Mouse (Mus musculus) midbrain, postnatal 0 days (tissue): ENCODE measurements at regions not wholly inside any gene's neighbourhood (a gene's known extent, or its start where the extent isn't known, plus 50 kb on each side); places are given as distances from the start of the nearest gene placed in this dataset.

Source experiments
- ATAC-seq: fragments of 200-750 bp; cut with Nextera tagmentation; 2 replicates; pipeline ENCODE4 v1.8.0; 2017; ENCODE audit warnings: moderate number of reproducible peaks, mild to moderate bottlenecking, moderate TSS enrichment, moderate library complexity; ENCODE audit not compliant: low FRiP score
- DNase-seq: peaks from one replicate; pipeline ENCODE4 v3.0.0-alpha.2; 2015; ENCODE audit warnings: low spot score
- H3K27ac ChIP-seq: fragments of 300-500 bp; sonication (generic); 2 replicates; pipeline ENCODE4 v1.5.1; 2014; ENCODE audit warnings: low read depth, mild to moderate bottlenecking, low read length, mixed read lengths
- H3K27me3 ChIP-seq: fragments of 300-500 bp; sonication (generic); 2 replicates; pipeline ENCODE4 v1.6.1; 2014; ENCODE audit warnings: low read length, control low read depth, mixed read lengths; ENCODE audit not compliant: insufficient read depth
- H3K36me3 ChIP-seq: fragments of 300-500 bp; sonication (generic); 2 replicates; pipeline ENCODE4 v1.6.1; 2014; ENCODE audit warnings: low read length, control low read depth, mixed read lengths; ENCODE audit not compliant: insufficient read depth
- H3K4me1 ChIP-seq: fragments of 300-500 bp; sonication (generic); 2 replicates; pipeline ENCODE4 v1.6.1; 2014; ENCODE audit warnings: mild to moderate bottlenecking, control low read depth, antibody characterized with exemption, low read length, mixed read lengths; ENCODE audit not compliant: insufficient read depth
- H3K4me2 ChIP-seq: fragments of 300-500 bp; sonication (generic); 2 replicates; pipeline ENCODE4 v1.6.1; 2014; ENCODE audit warnings: low read depth, mild to moderate bottlenecking, low read length, mixed read lengths; ENCODE audit not compliant: poor library complexity, severe bottlenecking
- H3K4me3 ChIP-seq: fragments of 300-500 bp; sonication (generic); 2 replicates; pipeline ENCODE4 v1.5.1; 2014; ENCODE audit warnings: low read depth, mild to moderate bottlenecking, low read length, moderate library complexity
- H3K9ac ChIP-seq: fragments of 300-500 bp; sonication (generic); replicated peaks from 2 replicates; pipeline ENCODE4 v1.6.1; 2014; ENCODE audit warnings: mild to moderate bottlenecking, low read length, moderate library complexity, mixed read lengths; ENCODE audit not compliant: poor library complexity, severe bottlenecking
- H3K9me3 ChIP-seq: fragments of 300-500 bp; sonication (generic); 2 replicates; pipeline ENCODE4 v1.6.1; 2016; ENCODE audit warnings: low read length, control low read depth
- CTCF ChIP-seq: IDR thresholded peaks from 2 replicates; pipeline ENCODE4 v1.5.1; 2016; ENCODE audit warnings: antibody characterized with exemption, mild to moderate bottlenecking
- WGBS: fragments of 180-500 bp; shearing (Covaris S2); extraction: QIAGEN DNeasy Blood & Tissue Kit; methylation state at CpG from one replicate; pipeline ENCODE4 v1.1.7; 2014; 5-methylcytosine and 5-hydroxymethylcytosine counted together

GRCm38 (mm10) chr3:144310748-144311147 is 105.7 kb upstream of the Lmo4 start:
- Histone ChIP-seq H3K9me3 (no peaks in the 10 kb centered on the region), H3K9ac (no peak overlapping the region), H3K4me3 (no peak overlapping the region), H3K36me3 (no peaks in the 10 kb centered on the region), H3K27me3 (no peaks in the 10 kb centered on the region), H3K4me1 (no peaks in the 10 kb centered on the region), H3K4me2 (no peak overlapping the region), H3K27ac (no peak overlapping the region)
- ATAC-seq (no peak), DNase-seq (no peak)
- 92% methylated on average over 5 of the region's 5 CpGs for WGBS
- no peak for TF ChIP-seq CTCF

GRCm38 (mm10) chr3:144308616-144309015 is 103.6 kb upstream of the Lmo4 start:
- Histone ChIP-seq H3K27me3 (no peaks in the 10 kb centered on the region), H3K4me3 (no peak overlapping the region), H3K27ac (no peak overlapping the region), H3K9ac (no peak overlapping the region), H3K4me2 (no peak overlapping the region), H3K4me1 (no peaks in the 10 kb centered on the region), H3K36me3 (no peaks in the 10 kb centered on the region), H3K9me3 (no peaks in the 10 kb centered on the region)
- DNase-seq = no peak
- ATAC-seq = no peak
- 81% methylated on average over 4 of the region's 4 CpGs for WGBS
- TF ChIP-seq CTCF = no peak

GRCm38 (mm10) chr3:144307557-144307956 is 102.5 kb upstream of the Lmo4 start:
- Histone ChIP-seq H3K9ac (no peak overlapping the region), H3K27ac (no peak overlapping the region), H3K4me1 (no peaks in the 10 kb centered on the region), H3K4me2 (no peak overlapping the region), H3K36me3 (no peaks in the 10 kb centered on the region), H3K4me3 (no peak overlapping the region), H3K27me3 (no peaks in the 10 kb centered on the region), H3K9me3 (no peaks in the 10 kb centered on the region)
- no peak for DNase-seq
- 75% methylated on average over 3 of the region's 3 CpGs for WGBS
- ATAC-seq = no peak
- no peak for TF ChIP-seq CTCF

GRCm38 (mm10) chr3:144305456-144305855 is 100.4 kb upstream of the Lmo4 start:
- H3K27ac ChIP-seq = no peak overlapping the region
- no peaks in the 10 kb centered on the region for H3K9me3 ChIP-seq
- no peak for ATAC-seq
- H3K4me2 ChIP-seq = no peak overlapping the region
- no peak overlapping the region for H3K9ac ChIP-seq
- 62% methylated on average over 4 of the region's 4 CpGs for WGBS
- no peak for TF ChIP-seq CTCF
- H3K27me3 ChIP-seq = no peaks in the 10 kb centered on the region
- no peak for DNase-seq
- no peaks in the 10 kb centered on the region for H3K4me1 ChIP-seq
- no peak overlapping the region for H3K4me3 ChIP-seq
- no peaks in the 10 kb centered on the region for H3K36me3 ChIP-seq

- ATAC-seq = no peak
- H3K9me3 ChIP-seq = no peaks in the 10 kb centered on the region
- WGBS = 34% methylated on average over 4 of the region's 4 CpGs
- no peak overlapping the region for H3K9ac ChIP-seq
- no peak overlapping the region for H3K4me2 ChIP-seq
- H3K27ac ChIP-seq = no peak overlapping the region
- TF ChIP-seq CTCF = no peak
- no peaks in the 10 kb centered on the region for H3K27me3 ChIP-seq
- H3K36me3 ChIP-seq = no peaks in the 10 kb centered on the region
- no peaks in the 10 kb centered on the region for H3K4me1 ChIP-seq
- no peak for DNase-seq
- H3K4me3 ChIP-seq = no peak overlapping the region
Measured at GRCm38 (mm10) chr3:144304924-144305323, 99.9 kb upstream of the Lmo4 start.

- Histone ChIP-seq H3K4me2 (no peak overlapping the region), H3K9ac (no peak overlapping the region)
- DNase-seq = no peak
Measured at GRCm38 (mm10) chr3:144302626-144303025, 97.6 kb upstream of the Lmo4 start.

More at GRCm38 (mm10) chr3:144302626-144303025, 97.6 kb upstream of the Lmo4 start:
- no peaks in the 10 kb centered on the region for H3K9me3 ChIP-seq
- no peak overlapping the region for H3K4me3 ChIP-seq
- WGBS = 83% methylated on average over 3 of the region's 3 CpGs
- TF ChIP-seq CTCF = no peak
- H3K27ac ChIP-seq = no peak overlapping the region
- no peaks in the 10 kb centered on the region for H3K36me3 ChIP-seq
- H3K27me3 ChIP-seq = no peaks in the 10 kb centered on the region
- no peak for ATAC-seq
- no peaks in the 10 kb centered on the region for H3K4me1 ChIP-seq
